Mouse (Mus musculus) liver, postnatal 0 days (tissue): ENCODE measurements around the gene Defa35. TPM values are rescaled to one million over a fixed set of nuclear protein-coding genes. Genes with fewer than 3 reads are reported as not detected.
"Not testable (repeated sequence)": the region's sequence is repeated elsewhere in the genome, so short reads cannot be mapped to it uniquely, and the experiment has no call there.

Experiments
- ATAC-seq: fragments of 200-750 bp; cut with Nextera tagmentation; 2 replicates; pipeline ENCODE4 v1.8.0; 2017; ENCODE audit warnings: mild to moderate bottlenecking, moderate library complexity
- DNase-seq: peaks from one replicate; pipeline ENCODE4 v3.0.0-alpha.2; 2016
- H3K27ac ChIP-seq: fragments of 300-500 bp; sonication (generic); 2 replicates; pipeline ENCODE4 v1.5.1; 2014; ENCODE audit warnings: antibody characterized with exemption, moderate library complexity, mild to moderate bottlenecking, low read depth
- H3K27me3 ChIP-seq: fragments of 300-500 bp; sonication (generic); 2 replicates; pipeline ENCODE4 v1.6.1; 2014; ENCODE audit warnings: low read length, control low read depth, mixed read lengths; ENCODE audit not compliant: insufficient read depth
- H3K36me3 ChIP-seq: fragments of 300-500 bp; sonication (generic); replicated peaks from 2 replicates; pipeline ENCODE4 v1.6.1; 2014; ENCODE audit warnings: mild to moderate bottlenecking, control low read depth, low read length, moderate library complexity, mixed read lengths; ENCODE audit not compliant: insufficient read depth
- H3K4me1 ChIP-seq: fragments of 300-500 bp; sonication (generic); 2 replicates; pipeline ENCODE4 v1.6.1; 2014; ENCODE audit warnings: antibody characterized with exemption, mild to moderate bottlenecking, control low read depth; ENCODE audit not compliant: insufficient read depth
- H3K4me2 ChIP-seq: fragments of 300-500 bp; sonication (generic); 2 replicates; pipeline ENCODE4 v1.6.1; 2014; ENCODE audit warnings: low read depth, mild to moderate bottlenecking, low read length, moderate library complexity, mixed read lengths
- H3K4me3 ChIP-seq: fragments of 300-500 bp; sonication (generic); 2 replicates; pipeline ENCODE4 v1.5.1; 2014; ENCODE audit warnings: low read depth, low read length
- H3K9ac ChIP-seq: fragments of 300-500 bp; sonication (generic); replicated peaks from 2 replicates; pipeline ENCODE4 v1.6.1; 2014; ENCODE audit warnings: mild to moderate bottlenecking, moderate library complexity
- H3K9me3 ChIP-seq: fragments of 300-500 bp; sonication (generic); 2 replicates; pipeline ENCODE4 v1.6.1; 2016; ENCODE audit warnings: mild to moderate bottlenecking, control low read depth, low read length, mixed read lengths
- CTCF ChIP-seq: sonication (generic); IDR thresholded peaks from 2 replicates; pipeline ENCODE4 v1.5.1; 2016; ENCODE audit warnings: antibody characterized with exemption, low read depth
- EP300 ChIP-seq: IDR thresholded peaks from 2 replicates; pipeline ENCODE4 v1.6.1; 2016; ENCODE audit warnings: antibody characterized with exemption, low read depth, mild to moderate bottlenecking
- WGBS: fragments of 180-500 bp; shearing (Covaris S2); extraction: QIAGEN DNeasy Blood & Tissue Kit; methylation state at CpG from one replicate; pipeline ENCODE4 v1.1.7; 2014; ENCODE audit not compliant: insufficient replicate concordance; 5-methylcytosine and 5-hydroxymethylcytosine counted together
- polyA plus RNA-seq: library from polyadenylated mRNA; unstranded; fragments of >200 nt; fragmentation: Nextera tagmentation; extraction: Ambion mirVana; gene quantifications from 2 replicates; pipeline ENCODE4 v1.2.1, GENCODE M21; 2015

Gene Defa35
- not detected in 2 replicates for polyA plus RNA-seq

GRCm38 (mm10) chr8:21064738-21065137, at the start of gene Defa35:
Gene Defa35 (plus strand): TSS chr8:21065038.
- H3K4me2 ChIP-seq, H3K27me3 ChIP-seq, H3K9ac ChIP-seq, H3K4me3 ChIP-seq, H3K36me3 ChIP-seq, ATAC-seq, H3K4me1 ChIP-seq, H3K9me3 ChIP-seq, DNase-seq, H3K27ac ChIP-seq: not testable (repeated sequence)
- 70% methylated on average over 1 of the region's 1 CpGs for WGBS

GRCm38 (mm10) chr8:21025245-21025644, 39.6 kb upstream of the Defa35 start, which contains the start of gene Defa21:
Gene Defa21 (plus strand): TSS chr8:21025545.
- not testable (repeated sequence) for DNase-seq, H3K4me1 ChIP-seq, H3K27me3 ChIP-seq, H3K4me3 ChIP-seq, H3K9ac ChIP-seq, H3K36me3 ChIP-seq, H3K4me2 ChIP-seq, H3K9me3 ChIP-seq, H3K27ac ChIP-seq, ATAC-seq
- WGBS: no CpG with 5 or more reads among the region's 1 CpGs

GRCm38 (mm10) chr8:21054747-21055146, 10.1 kb upstream of the Defa35 start, which contains the start of gene Defa23:
Gene Defa23 (plus strand): TSS chr8:21055047.
- not testable (repeated sequence) for DNase-seq, H3K9me3 ChIP-seq, H3K4me1 ChIP-seq, H3K27me3 ChIP-seq, H3K27ac ChIP-seq, H3K36me3 ChIP-seq, H3K4me3 ChIP-seq, H3K9ac ChIP-seq, H3K4me2 ChIP-seq, ATAC-seq
- no CpG with 5 or more reads among the region's 1 CpGs for WGBS

- not testable (repeated sequence) for H3K36me3 ChIP-seq, H3K27me3 ChIP-seq, H3K4me2 ChIP-seq, H3K9me3 ChIP-seq, ATAC-seq, H3K9ac ChIP-seq, DNase-seq, H3K27ac ChIP-seq, H3K4me3 ChIP-seq, H3K4me1 ChIP-seq
These were observed 19.3 kb downstream of the Defa35 start, which contains the start of gene Defa25 for GRCm38 (mm10) chr8:21084142-21084541. Gene Defa25 (plus strand): TSS chr8:21084442.

GRCm38 (mm10) chr8:21093106-21093505, 28.3 kb downstream of the Defa35 start:
- no peak overlapping the region for H3K27ac ChIP-seq
- H3K9me3 ChIP-seq: no peaks in the 10 kb centered on the region
- H3K27me3 ChIP-seq: no peaks in the 10 kb centered on the region
- DNase-seq: no peak
- H3K36me3 ChIP-seq: no peaks in the 10 kb centered on the region
- no peak for ATAC-seq
- WGBS: 34% methylated on average over 4 of the region's 4 CpGs
- H3K4me3 ChIP-seq: no peak overlapping the region
- TF ChIP-seq EP300 (no peak), CTCF (peak; percentile 32; the same call in 1 of the 2 replicates)
- no peak overlapping the region for H3K4me2 ChIP-seq
- no peaks in the 10 kb centered on the region for H3K4me1 ChIP-seq
- H3K9ac ChIP-seq: no peak overlapping the region

GRCm38 (mm10) chr8:21095950-21096349, 31.1 kb downstream of the Defa35 start, which contains the start of gene Gm14851:
Gene Gm14851 (minus strand): TSS chr8:21096050.
- not testable (repeated sequence) for H3K36me3 ChIP-seq, DNase-seq, H3K27ac ChIP-seq, H3K4me2 ChIP-seq, H3K27me3 ChIP-seq, H3K4me3 ChIP-seq, H3K9me3 ChIP-seq, H3K4me1 ChIP-seq, ATAC-seq, H3K9ac ChIP-seq
- no CpG with 5 or more reads among the region's 2 CpGs for WGBS

Other genes starting within 250 kb of the Defa35 start
- gene Defb33, start 172.4 kb upstream of the Defa35 start, polyA plus RNA-seq: not detected in 2 replicates
- not detected in 2 replicates for gene Gm15056, start 162.4 kb upstream of the Defa35 start, polyA plus RNA-seq
- not detected in 2 replicates for gene Gm6040, start 143.0 kb upstream of the Defa35 start, polyA plus RNA-seq
- gene AY761185, start 120.3 kb upstream of the Defa35 start, polyA plus RNA-seq: not detected in 2 replicates
- gene Defa21, start 39.5 kb upstream of the Defa35 start, polyA plus RNA-seq: not detected in 2 replicates
- not detected in 2 replicates for gene Defa23, start 10.0 kb upstream of the Defa35 start, polyA plus RNA-seq
- not detected in 2 replicates for gene Defa25, start 19.4 kb downstream of the Defa35 start, polyA plus RNA-seq
- not detected in 2 replicates for gene Gm14851, start 31.0 kb downstream of the Defa35 start, polyA plus RNA-seq
- gene Defa30, start 69.6 kb downstream of the Defa35 start, polyA plus RNA-seq: not detected in 2 replicates
- gene Defa22, start 97.2 kb downstream of the Defa35 start, polyA plus RNA-seq: not detected in 2 replicates
- not detected in 2 replicates for gene Defa31, start 126.6 kb downstream of the Defa35 start, polyA plus RNA-seq
- not detected in 2 replicates for gene Gm15293, start 136.5 kb downstream of the Defa35 start, polyA plus RNA-seq
- gene Gm15292, start 184.7 kb downstream of the Defa35 start, polyA plus RNA-seq: not detected in 2 replicates